Mouse (Mus musculus) gastrocnemius, adult 2 months (tissue): ENCODE results near the gene Ppcs. TPM values are rescaled to one million over a fixed set of nuclear protein-coding genes. Genes with fewer than 3 reads are reported as not detected.

Source experiments
- DNase-seq: peaks from one replicate; pipeline ENCODE4 v3.0.0; 2022
- H3K27ac ChIP-seq: fragments of 200-600 bp; 2 replicates; pipeline ENCODE4 v1.8.1; 2022; ENCODE audit warnings: mild to moderate bottlenecking
- H3K4me3 ChIP-seq: fragments of 200-600 bp; 2 replicates; pipeline ENCODE4 v1.8.1; 2022; ENCODE audit warnings: mild to moderate bottlenecking, moderate library complexity
- CTCF ChIP-seq: fragments of 200-600 bp; IDR thresholded peaks from 2 replicates; pipeline ENCODE4 v1.8.1; 2022; ENCODE audit warnings: antibody characterized with exemption, mild to moderate bottlenecking, moderate library complexity
- intact Hi-C: fragments of 180-260 bp; cut with DNase I; formaldehyde crosslinking; loops from one replicate; pipeline ENCODE4 v1.15.1; 2025
- long read RNA-seq, 2 experiments: library from polyadenylated mRNA; stranded (forward); transcript quantifications; one replicate each; pipeline ENCODE4 v2.0.0; 2021
- total RNA-seq, 2 experiments: library from RNA; stranded (reverse); gene quantifications; 2 replicates each; pipeline ENCODE4 v1.2.3; 2021

Ppcs gene
- total RNA-seq = 1 to 10 TPM; 4.0 to 5.0 TPM
- long read RNA-seq, experiment 1, transcript Ppcs-201 (3 exons, 1,443 nt) = major isoform, 13 of 16 reads
- long read RNA-seq, experiment 1, partial matches to known transcripts = 1 of 16 reads
- long read RNA-seq, experiment 1, other reads (novel, unspliced or antisense) = 1 of 16 reads
- long read RNA-seq, experiment 2, transcript Ppcs-201 (3 exons, 1,443 nt) = major isoform, 16 of 17 reads
- long read RNA-seq, experiment 2, partial matches to known transcripts = 1 of 17 reads
- long read RNA-seq, experiment 2, other reads (novel, unspliced or antisense) = 0 of 17 reads

- DNase-seq = peak; percentile 93
Observed at GRCm38 (mm10) chr4:119422294-119422964, at the start of gene Ppcs, which contains the start of gene Zmynd12. Gene Ppcs (minus strand): TSS chr4:119422420. Gene Zmynd12 (plus strand): TSS chr4:119422814.

GRCm38 (mm10) chr4:119467720-119468380 lies 45.6 kb upstream of the Ppcs start:
- Histone ChIP-seq H3K4me3 (no peak overlapping the region), H3K27ac (no peak overlapping the region)
- peak; percentile 67 for DNase-seq
- intact Hi-C loops = no loop called here
- TF ChIP-seq CTCF = no peak

More at GRCm38 (mm10) chr4:119422294-119422964, at the start of gene Ppcs, which contains the start of gene Zmynd12:
- Histone ChIP-seq H3K27ac (peak within 1 kb of the TSS; percentile 93), H3K4me3 (peak within 1 kb of the TSS; percentile 73)
- intact Hi-C loops = loop anchor here (5.0 to 10.0 kb wide), 2 partner anchors 185 to 392 kb away; no protein-coding TSS in a partner anchor
- TF ChIP-seq CTCF = peak; percentile 41

GRCm38 (mm10) chr4:119465841-119466240 lies 43.6 kb upstream of the Ppcs start:
- no peak for TF ChIP-seq CTCF
- Histone ChIP-seq H3K27ac (no peak overlapping the region), H3K4me3 (no peak overlapping the region)
- no peak for DNase-seq
- intact Hi-C loops = no loop called here

- peak overlapping the region; percentile 64; the same call in 1 of the 2 replicates for H3K27ac ChIP-seq
- intact Hi-C loops = no loop called here
- no peak for DNase-seq
- no peak for TF ChIP-seq CTCF
- H3K4me3 ChIP-seq = no peak overlapping the region
Observed at GRCm38 (mm10) chr4:119463756-119464419, 41.7 kb upstream of the Ppcs start.

GRCm38 (mm10) chr4:119462858-119463755 lies 40.9 kb upstream of the Ppcs start:
- Histone ChIP-seq H3K27ac (peak overlapping the region; percentile 64), H3K4me3 (no peak overlapping the region)
- intact Hi-C loops = no loop called here
- TF ChIP-seq CTCF = no peak; the same call in 1 of the 2 replicates
- DNase-seq = peak; percentile 89

GRCm38 (mm10) chr4:119462457-119462856 lies 40.2 kb upstream of the Ppcs start:
- TF ChIP-seq CTCF = no peak
- no peak overlapping the region for H3K4me3 ChIP-seq
- peak overlapping the region; percentile 59 for H3K27ac ChIP-seq
- no peak for DNase-seq
- intact Hi-C loops = no loop called here

- TF ChIP-seq CTCF = no peak
- no peak overlapping the region for H3K27ac ChIP-seq
- peak; percentile 56 for DNase-seq
- H3K4me3 ChIP-seq = no peak overlapping the region
- intact Hi-C loops = no loop called here
Observed at GRCm38 (mm10) chr4:119460728-119461141, 38.5 kb upstream of the Ppcs start.

GRCm38 (mm10) chr4:119460296-119460695 lies 38.1 kb upstream of the Ppcs start:
- intact Hi-C loops = no loop called here
- DNase-seq = no peak
- Histone ChIP-seq H3K27ac (no peak overlapping the region), H3K4me3 (no peak overlapping the region)
- peak; percentile 38 for TF ChIP-seq CTCF

- H3K27ac ChIP-seq = no peak overlapping the region
- TF ChIP-seq CTCF = no peak
- no peak overlapping the region for H3K4me3 ChIP-seq
- intact Hi-C loops = no loop called here
- DNase-seq = no peak
Observed at GRCm38 (mm10) chr4:119453533-119453932, 31.3 kb upstream of the Ppcs start.

- intact Hi-C loops = no loop called here
- Histone ChIP-seq H3K4me3 (no peak overlapping the region), H3K27ac (no peak overlapping the region)
- DNase-seq = no peak
- TF ChIP-seq CTCF = no peak
Observed at GRCm38 (mm10) chr4:119453128-119453527, 30.9 kb upstream of the Ppcs start.

GRCm38 (mm10) chr4:119450436-119450835 lies 28.2 kb upstream of the Ppcs start:
- Histone ChIP-seq H3K27ac (no peak overlapping the region), H3K4me3 (no peak overlapping the region)
- no peak for TF ChIP-seq CTCF
- DNase-seq = no peak
- intact Hi-C loops = no loop called here
